ENCODE assay signal across 20 mouse cellular contexts in the genomic region with DNA sequence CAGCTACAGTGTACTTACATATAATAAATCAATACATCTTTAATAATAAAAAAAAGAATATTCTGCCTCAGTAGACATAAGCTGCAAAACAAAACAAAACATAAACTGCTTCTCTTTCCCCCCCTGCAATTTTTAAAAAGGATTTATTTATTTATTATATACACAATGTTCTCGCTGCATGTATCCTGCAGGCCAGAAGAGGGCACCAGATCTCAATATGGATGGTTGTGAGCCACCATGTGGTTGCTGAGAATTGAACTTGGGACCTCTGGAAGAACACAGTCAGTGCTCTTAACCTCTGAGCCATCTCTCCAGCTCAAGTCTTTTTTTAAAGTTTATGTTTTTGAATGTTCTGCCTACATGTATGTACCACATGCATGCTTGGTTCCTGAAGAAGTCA.
DNase-seq lines count a peak whose midpoint lies in the region; ATAC-seq and TF ChIP-seq lines count a peak whose summit lies in the region.
"Had no signal": no experiment of that assay in that cellular context is flagged by ENCODE, and none has a peak within 500 bp of the region (broad histone marks: within the 10 kb centered on the region; RNA-seq: fewer than 3 reads in every experiment).

No protein-coding gene starts in this region.

- DNase-seq in forebrain, postnatal 0 days: no peak
- DNase-seq in forebrain, embryonic 14.5 days (ENCODE audit: low spot score): no peak
- DNase-seq in left cerebral cortex, adult 2 months (ENCODE audit: extremely low spot score in 1 of 2, low spot score in 2 of 2): no peak
- no peak for DNase-seq in left cerebral cortex, postnatal 14 days (ENCODE audit: low spot score in 2 of 2)
- peak; percentile 9 for DNase-seq in thymus, postnatal 4 days
- no peak for DNase-seq in thymus, postnatal 0 days (ENCODE audit: low spot score)
- no peak for DNase-seq in embryo, embryonic 10 days (ENCODE audit: low spot score)
- DNase-seq in frontal cortex, postnatal 14 days (ENCODE audit: low spot score in 2 of 2): no peak
- DNase-seq: adrenal gland, postnatal 10 days; cerebellum, adult 18-20 months; cerebellum, postnatal 36 days; heart, adult 11 months; kidney, postnatal 25 days; right cerebral cortex, adult 18-20 months had no signal

- 0 out of 2 replicates have a peak, but pooled peaks cover 3% of the 10 kb centered on the region for H3K36me3 ChIP-seq in forebrain, postnatal 0 days (ENCODE audit: insufficient read depth)
- H3K36me3 ChIP-seq in forebrain, embryonic 14.5 days (ENCODE audit: control insufficient read depth, insufficient read depth, low read length): no peaks in the 10 kb centered on the region
- H3K36me3 ChIP-seq: intestine, embryonic 15.5 days; limb, embryonic 15.5 days; lung, embryonic 15.5 days had no signal

- ATAC-seq in forebrain, postnatal 0 days: no peak
- no peak for ATAC-seq in forebrain, embryonic 14.5 days
- ATAC-seq: forebrain, embryonic 13.5 days; intestine, embryonic 15.5 days; midbrain, embryonic 16.5 days had no signal

- peak; percentile 39; the same call in 1 of the 2 replicates for TF ChIP-seq CTCF in forebrain, postnatal 0 days (IDR thresholded peaks at IDR 0.05; ENCODE audit: low read depth)
- TF ChIP-seq CTCF in left cerebral cortex, adult 2 months (IDR thresholded peaks at IDR 0.05): peak; percentile 32

- H3K9me3 ChIP-seq in forebrain, postnatal 0 days (ENCODE audit: low read length): no peaks in the 10 kb centered on the region
- no peaks in the 10 kb centered on the region for H3K9me3 ChIP-seq in forebrain, embryonic 14.5 days (replicated peaks; ENCODE audit: control insufficient read depth, low read length)
- H3K9me3 ChIP-seq: embryonic facial prominence, embryonic 10.5 days; forebrain, embryonic 13.5 days; intestine, embryonic 15.5 days; limb, embryonic 15.5 days; lung, embryonic 15.5 days had no signal

- H3K27ac ChIP-seq in forebrain, postnatal 0 days (ENCODE audit: low read depth, low read length): no peak overlapping the region
- H3K27ac ChIP-seq in forebrain, embryonic 14.5 days (ENCODE audit: low read depth, low read length): no peak overlapping the region
- no peak overlapping the region for H3K27ac ChIP-seq in left cerebral cortex, adult 2 months
- H3K27ac ChIP-seq: embryonic facial prominence, embryonic 10.5 days; forebrain, embryonic 13.5 days; intestine, embryonic 15.5 days; limb, embryonic 15.5 days; lung, embryonic 15.5 days had no signal

- no peak overlapping the region for H3K4me3 ChIP-seq in forebrain, postnatal 0 days (ENCODE audit: low read depth, low read length)
- no peak overlapping the region for H3K4me3 ChIP-seq in forebrain, embryonic 14.5 days (ENCODE audit: low read depth, low read length)
- no peak overlapping the region for H3K4me3 ChIP-seq in left cerebral cortex, adult 2 months
- H3K4me3 ChIP-seq: embryonic facial prominence, embryonic 10.5 days; forebrain, embryonic 13.5 days; intestine, embryonic 15.5 days; limb, embryonic 15.5 days; lung, embryonic 15.5 days had no signal

- no peaks in the 10 kb centered on the region for H3K27me3 ChIP-seq in forebrain, postnatal 0 days (ENCODE audit: insufficient read depth, low read length)
- H3K27me3 ChIP-seq in forebrain, embryonic 14.5 days (replicated peaks; ENCODE audit: control insufficient read depth, insufficient read depth, low read length): no peaks in the 10 kb centered on the region
- H3K27me3 ChIP-seq: forebrain, embryonic 13.5 days; intestine, embryonic 15.5 days; limb, embryonic 15.5 days; lung, embryonic 15.5 days had no signal

- H3K9ac ChIP-seq in forebrain, postnatal 0 days: no peak overlapping the region
- H3K9ac ChIP-seq in forebrain, embryonic 14.5 days (ENCODE audit: low read length): no peak overlapping the region
- H3K9ac ChIP-seq: forebrain, embryonic 13.5 days; intestine, embryonic 15.5 days; limb, embryonic 15.5 days; lung, embryonic 15.5 days had no signal

- no peak overlapping the region for H3K4me2 ChIP-seq in forebrain, postnatal 0 days (ENCODE audit: low read depth)
- H3K4me2 ChIP-seq in forebrain, embryonic 14.5 days (ENCODE audit: low read length): no peak overlapping the region
- H3K4me2 ChIP-seq: forebrain, embryonic 13.5 days; intestine, embryonic 15.5 days; limb, embryonic 15.5 days; lung, embryonic 15.5 days had no signal

- intact Hi-C loops in left cerebral cortex, adult 2 months (cut with DNase I): no loop called here
- intact Hi-C loops in left cerebral cortex, postnatal 14 days (cut with DNase I): no loop called here

- no peaks in the 10 kb centered on the region for H3K4me1 ChIP-seq in forebrain, postnatal 0 days (ENCODE audit: insufficient read depth)
- no peaks in the 10 kb centered on the region for H3K4me1 ChIP-seq in forebrain, embryonic 14.5 days (ENCODE audit: control insufficient read depth, insufficient read depth, low read length)
- H3K4me1 ChIP-seq: embryonic facial prominence, embryonic 10.5 days; forebrain, embryonic 13.5 days; intestine, embryonic 15.5 days; limb, embryonic 15.5 days; lung, embryonic 15.5 days had no signal

- 93% methylated on average over 1 of the region's 1 CpGs for WGBS in forebrain, postnatal 0 days
- 100% methylated on average over 1 of the region's 1 CpGs for WGBS in forebrain, embryonic 14.5 days
